Mouse (Mus musculus) forelimb bud, embryonic 11.5 days (tissue): Measurements from ENCODE around the gene Cntn6.

Experiments used
- DNase-seq: peaks from one replicate; pipeline ENCODE4 v3.0.0-alpha.2; 2012; ENCODE audit warnings: low read depth, low spot score

The Cntn6 gene

GRCm38 (mm10) chr6:104758125-104758524 lies 265.5 kb downstream of the Cntn6 start:
- DNase-seq, result no peak

GRCm38 (mm10) chr6:104761226-104761625 lies 268.6 kb downstream of the Cntn6 start:
- no peak for DNase-seq

- no peak for DNase-seq
Observed at GRCm38 (mm10) chr6:104783891-104784290, 291.3 kb downstream of the Cntn6 start.

GRCm38 (mm10) chr6:104787502-104787901 lies 294.9 kb downstream of the Cntn6 start:
- DNase-seq, result no peak

GRCm38 (mm10) chr6:104808526-104808925 lies 315.9 kb downstream of the Cntn6 start:
- no peak for DNase-seq

GRCm38 (mm10) chr6:104815610-104816009 lies 323.0 kb downstream of the Cntn6 start:
- peak; percentile 4 for DNase-seq

GRCm38 (mm10) chr6:104879711-104880110 lies 387.1 kb downstream of the Cntn6 start:
- DNase-seq, result no peak

- no peak for DNase-seq
Observed at GRCm38 (mm10) chr6:104884021-104884420, 391.4 kb downstream of the Cntn6 start.

GRCm38 (mm10) chr6:104885829-104886228 lies 393.2 kb downstream of the Cntn6 start:
- no peak for DNase-seq

- no peak for DNase-seq
Observed at GRCm38 (mm10) chr6:104891071-104891470, 398.5 kb downstream of the Cntn6 start.
